Mouse (Mus musculus) ovary, adult 18-20 months (tissue): ENCODE measurements around the gene Pkp3.
"Not testable (repeated sequence)": the region's sequence is repeated elsewhere in the genome, so short reads cannot be mapped to it uniquely, and the experiment has no call there.

Source experiments
- DNase-seq: peaks from one replicate; pipeline ENCODE4 v3.0.0; 2022; ENCODE audit warnings: low spot score, mixed read lengths

Pkp3 gene

DNA sequence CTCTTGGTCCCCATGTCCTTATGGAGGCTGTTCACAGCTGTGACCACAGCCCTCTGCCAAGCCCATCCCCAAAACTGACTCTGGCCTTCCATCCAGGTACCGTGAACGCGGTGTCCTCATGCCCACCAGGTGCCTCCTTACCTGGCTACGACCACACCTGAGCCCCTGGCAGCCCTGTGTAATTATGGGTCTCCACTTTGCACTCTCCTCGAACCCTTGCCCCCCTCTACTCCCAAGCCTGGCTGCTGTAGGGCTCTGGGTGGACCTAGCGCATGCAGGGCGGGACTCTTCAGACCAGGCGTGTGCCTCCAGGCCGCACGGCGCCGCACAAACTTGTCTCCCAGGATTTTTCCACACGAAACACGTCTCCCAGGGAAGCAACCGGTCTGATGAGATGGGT is at the start of gene Pkp3:
Pkp3 (plus strand) TSS at position 378 of the 400 bp plus-strand sequence.
- DNase-seq: no peak

DNA sequence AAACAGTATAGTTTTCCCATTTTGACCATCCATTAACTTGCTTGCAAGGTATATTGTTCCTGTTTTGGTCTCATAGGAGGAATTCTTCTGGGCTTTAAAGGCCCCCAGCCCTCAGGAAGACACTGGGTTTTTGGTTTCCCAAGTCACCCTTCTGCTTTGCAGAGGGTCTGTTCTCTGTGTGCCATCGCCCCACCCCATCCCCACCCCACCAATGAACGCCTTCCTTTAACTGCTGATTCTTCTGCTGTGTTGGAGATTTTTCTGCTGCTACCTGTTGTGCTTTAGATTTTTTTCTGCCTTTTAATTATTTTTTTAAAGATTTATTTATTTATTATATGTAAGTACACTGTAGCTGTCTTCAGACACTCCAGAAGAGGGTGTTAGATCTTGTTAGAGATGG is 49.2 kb upstream of the Pkp3 start, which contains the start of gene Gm17387:
Gm17387 (plus strand) TSS at position 301 of the 400 bp plus-strand sequence.
- no peak for DNase-seq

DNA sequence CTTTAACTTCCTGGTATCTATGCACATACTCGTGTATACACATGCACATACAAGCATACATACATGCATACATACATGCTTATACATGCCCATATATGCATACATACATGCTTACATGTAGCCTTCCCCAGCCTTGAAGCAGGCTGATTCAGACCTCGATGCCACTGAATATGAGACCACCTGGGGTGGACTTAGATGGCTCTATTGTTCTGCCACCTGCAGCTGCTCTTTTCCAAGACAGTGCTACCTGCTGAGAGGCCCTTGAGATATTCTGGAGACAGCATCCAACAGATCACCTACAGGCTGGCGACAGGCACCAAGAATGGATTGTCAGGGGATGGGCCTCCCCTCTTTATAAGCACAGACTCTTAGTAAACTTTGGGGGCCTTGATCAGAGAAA is 47.6 kb upstream of the Pkp3 start:
- no peak for DNase-seq

DNA sequence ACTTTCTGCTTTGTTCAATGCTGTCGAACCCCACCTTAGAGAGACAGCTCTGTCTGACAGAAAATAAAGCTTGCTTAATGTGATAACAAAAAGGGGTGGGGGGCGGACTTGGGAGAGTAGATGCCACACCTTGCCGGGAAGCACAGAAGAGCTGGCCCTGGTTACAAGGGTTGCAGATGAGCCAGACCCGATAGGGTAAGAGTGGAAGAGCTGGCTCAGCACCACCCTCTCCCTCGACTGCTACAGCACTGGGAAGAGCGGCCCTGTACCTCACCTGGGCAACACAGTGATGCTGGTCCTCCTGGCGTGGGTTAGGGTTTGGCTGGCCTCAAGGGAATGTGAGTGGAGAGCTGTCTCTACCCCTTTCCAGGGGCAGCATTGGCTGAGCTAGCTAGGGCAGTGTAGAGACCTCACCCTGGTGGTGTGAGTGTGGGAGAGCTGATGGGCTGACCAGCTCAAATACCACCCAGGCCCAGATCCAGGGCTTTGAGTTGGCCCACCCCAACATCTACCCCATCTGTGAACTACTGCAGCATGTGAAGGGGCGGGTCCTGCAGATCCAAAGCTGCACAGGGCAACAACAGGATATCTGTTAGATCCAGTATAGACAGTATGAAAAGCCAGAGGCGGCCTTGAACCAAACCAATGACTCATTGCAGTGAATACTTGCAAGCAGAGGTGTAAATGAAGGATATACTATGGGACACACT is 45.4 kb upstream of the Pkp3 start:
- no peak for DNase-seq

DNA sequence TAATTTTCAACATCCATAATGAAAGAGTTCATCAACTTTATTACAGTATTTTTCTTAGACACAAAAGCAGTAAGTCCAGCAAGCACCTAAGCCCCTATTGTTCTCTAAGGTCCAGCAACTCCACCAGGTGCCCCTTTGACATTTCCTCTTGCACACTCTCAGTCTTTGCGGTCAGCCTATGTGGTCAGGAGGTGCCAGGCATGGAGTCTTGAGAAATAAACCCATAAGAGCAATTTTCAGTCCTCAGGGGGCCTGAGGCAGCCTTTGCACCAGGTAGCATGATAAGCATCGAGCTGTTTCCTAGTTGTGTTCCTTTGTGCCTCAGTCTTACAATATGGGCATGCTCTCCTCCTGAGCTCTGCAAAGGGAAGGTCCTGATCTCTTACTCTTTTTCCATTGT is 41.4 kb upstream of the Pkp3 start:
- not testable (repeated sequence) for DNase-seq

DNA sequence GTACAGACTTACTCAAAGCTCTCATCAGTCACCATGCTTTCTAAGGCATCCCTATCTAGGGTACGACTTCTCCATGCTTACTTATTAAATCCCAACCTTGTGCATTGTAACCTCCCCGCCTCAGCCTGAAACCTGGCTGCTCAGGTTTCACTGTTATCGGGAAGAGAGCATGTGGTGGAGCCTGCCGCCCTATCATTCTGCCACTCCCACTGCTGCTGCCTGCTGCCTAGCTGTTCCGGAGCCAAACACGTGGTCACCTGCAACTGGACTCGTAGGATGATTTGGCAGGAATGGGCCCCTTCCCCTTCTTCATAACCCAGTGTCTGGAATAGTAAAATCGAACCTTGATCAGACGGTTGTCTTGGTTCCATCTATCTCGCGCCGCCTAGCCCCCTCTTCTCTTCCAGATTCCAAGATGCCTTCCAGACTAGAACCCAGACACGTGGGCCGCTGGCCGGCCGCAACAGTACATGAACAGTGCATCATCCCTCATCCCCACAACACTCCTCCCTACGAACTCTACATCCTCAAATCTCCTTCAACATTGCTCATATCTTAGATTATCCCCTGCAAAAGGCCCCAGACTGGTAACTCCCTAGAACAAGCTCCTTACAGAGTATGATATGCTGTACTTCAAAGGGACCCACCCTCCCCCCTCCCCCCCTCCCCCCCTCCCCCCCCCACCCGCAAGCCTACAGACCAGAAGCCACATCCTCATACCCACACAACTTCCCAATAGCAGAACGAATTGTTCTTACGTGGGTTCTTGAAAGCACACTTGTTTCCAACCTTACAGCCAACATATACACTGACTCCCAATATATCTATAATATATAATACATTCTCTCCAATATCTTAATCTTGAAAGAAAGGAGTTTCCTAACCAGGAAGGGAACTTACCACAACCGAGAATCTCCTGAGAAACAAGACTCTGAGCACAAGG is 39.7 kb upstream of the Pkp3 start:
- no peak for DNase-seq

DNA sequence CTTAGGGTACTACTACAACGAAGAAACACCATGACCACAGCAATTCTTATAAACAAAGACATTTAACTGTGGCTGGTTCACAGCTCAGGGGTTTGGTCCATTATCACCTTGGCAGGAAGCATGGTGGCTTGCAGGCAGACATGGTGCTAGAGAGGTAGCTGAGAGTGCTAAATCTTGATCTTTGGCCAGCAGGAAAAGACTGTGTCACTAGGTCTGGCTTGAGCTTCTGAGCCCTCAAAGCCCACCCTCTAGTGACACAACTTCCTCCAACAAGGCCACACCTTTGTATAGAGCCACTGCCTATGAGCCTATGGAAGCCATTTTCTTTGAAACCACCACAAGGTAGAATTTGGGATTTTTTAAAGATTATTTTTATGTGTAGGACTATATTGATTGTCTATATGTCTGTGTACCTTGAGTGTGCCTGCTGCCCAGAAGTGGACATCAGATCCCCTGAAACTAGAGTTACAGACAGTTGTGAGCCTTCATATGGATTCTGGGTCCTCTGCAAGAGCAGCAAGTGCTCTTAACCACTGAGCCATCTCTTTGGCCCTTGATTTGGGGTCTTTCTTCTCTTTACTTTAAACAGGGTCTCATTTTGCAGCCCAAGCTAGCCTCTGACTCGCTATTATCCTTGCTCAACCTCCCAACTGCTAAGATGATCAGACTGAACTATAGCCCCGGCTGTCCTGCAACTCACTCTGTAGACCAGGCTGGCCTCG is 38.5 kb upstream of the Pkp3 start:
- no peak for DNase-seq

DNA sequence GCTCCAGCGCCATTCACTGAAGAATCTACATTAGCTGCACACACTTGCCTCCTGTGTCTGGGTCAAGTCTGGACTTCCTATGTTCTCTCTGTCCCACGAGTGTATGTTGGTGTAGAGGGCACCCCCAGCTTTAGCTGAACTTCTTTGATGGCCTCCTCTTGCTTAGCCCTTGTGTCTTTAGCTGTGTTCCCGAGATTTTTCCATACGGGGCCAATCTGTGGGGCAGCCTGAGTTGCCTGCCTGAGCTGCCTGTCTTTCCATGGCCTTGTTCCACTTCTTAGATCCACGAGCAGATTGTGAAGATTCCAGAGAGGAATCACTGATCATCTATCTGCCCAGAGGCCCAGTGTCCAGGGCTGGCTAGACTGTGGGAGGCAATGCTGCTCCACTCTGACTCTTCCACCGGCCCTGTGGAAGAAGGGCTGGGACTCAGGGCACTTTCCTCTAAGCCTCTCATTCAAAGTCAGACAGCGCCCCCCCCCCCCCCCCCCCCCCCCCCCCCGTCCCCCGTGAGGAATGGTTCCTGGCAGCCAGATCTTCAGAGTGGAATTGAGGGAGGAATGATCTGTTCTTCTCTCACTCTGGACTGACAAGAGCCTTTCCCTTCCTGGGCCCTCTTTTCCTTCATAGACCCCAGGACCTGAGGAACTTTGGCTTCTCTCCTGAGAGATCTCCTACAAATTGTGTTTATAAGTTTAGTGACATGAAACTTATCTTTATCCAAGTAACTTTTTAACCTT is 37.0 kb upstream of the Pkp3 start:
- no peak for DNase-seq

DNA sequence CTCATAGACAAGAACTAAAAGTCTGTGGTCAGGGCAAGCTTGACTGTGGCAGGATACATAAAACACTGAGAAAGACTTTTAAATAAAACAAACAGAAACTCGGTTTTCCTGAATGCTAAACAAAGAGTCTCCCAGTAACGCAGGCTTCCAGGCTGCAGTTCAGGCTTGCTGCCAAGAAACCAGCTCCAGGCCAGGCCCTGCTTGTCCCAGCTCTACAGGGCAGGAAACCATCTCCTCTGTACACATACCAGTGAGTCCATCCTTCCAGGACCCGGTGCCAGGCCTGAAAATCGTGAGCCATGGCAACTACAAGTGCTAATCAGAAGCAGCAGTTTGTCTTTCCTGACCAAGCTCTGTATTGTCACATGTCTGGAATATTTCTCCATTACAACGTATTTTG is 36.4 kb upstream of the Pkp3 start:
- DNase-seq: peak; percentile 72

DNA sequence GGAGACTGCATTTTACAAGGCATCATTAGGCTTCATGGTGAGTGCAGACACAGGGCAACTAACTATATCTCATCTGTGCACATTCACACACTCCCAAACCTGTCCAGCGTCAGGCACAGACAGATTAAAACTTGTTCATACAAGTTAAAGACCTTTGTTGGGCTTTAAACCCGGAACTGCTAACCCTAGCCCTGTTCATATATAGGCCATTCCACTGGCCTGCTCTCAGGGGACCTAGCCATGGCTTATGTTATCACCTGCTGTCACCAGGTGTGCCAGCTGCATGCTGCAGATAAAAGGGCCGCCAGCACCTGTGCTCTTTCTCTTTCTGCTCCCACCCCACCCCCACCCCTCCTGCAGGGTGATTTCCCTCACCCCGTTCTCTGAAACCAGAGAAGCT is 35.5 kb upstream of the Pkp3 start:
- DNase-seq: no peak

DNA sequence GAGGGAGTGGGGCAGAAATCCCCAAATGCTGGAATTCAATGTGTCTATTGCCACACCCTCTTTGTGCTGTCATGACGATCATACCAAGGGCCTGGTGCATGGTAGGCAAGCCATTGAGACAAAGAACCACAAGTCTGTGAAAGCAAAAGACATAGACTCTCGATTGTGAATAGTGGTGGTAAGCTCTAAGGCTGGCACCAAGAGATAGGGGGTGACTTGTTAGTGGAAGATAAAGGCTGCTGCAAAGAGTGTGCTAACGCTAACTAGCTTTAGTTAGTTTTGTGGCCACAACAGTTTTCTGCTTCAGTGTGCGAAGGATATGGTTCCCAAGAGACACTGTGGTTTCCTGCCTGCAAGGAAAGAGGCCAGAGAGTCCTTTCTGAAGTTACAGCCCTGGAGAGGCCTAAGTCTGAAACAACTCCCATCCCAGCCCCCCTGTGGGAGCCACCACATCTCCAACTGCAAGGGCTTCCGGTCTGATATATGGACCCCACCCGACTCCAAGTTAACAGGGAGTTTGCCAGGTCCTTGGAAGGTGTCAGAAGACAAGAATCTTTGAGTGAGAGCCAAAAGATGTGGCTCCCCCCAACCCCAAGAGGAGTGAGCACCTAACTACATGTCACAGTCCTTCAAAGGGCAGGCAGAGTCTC is 31.0 kb upstream of the Pkp3 start:
- DNase-seq: no peak

DNA sequence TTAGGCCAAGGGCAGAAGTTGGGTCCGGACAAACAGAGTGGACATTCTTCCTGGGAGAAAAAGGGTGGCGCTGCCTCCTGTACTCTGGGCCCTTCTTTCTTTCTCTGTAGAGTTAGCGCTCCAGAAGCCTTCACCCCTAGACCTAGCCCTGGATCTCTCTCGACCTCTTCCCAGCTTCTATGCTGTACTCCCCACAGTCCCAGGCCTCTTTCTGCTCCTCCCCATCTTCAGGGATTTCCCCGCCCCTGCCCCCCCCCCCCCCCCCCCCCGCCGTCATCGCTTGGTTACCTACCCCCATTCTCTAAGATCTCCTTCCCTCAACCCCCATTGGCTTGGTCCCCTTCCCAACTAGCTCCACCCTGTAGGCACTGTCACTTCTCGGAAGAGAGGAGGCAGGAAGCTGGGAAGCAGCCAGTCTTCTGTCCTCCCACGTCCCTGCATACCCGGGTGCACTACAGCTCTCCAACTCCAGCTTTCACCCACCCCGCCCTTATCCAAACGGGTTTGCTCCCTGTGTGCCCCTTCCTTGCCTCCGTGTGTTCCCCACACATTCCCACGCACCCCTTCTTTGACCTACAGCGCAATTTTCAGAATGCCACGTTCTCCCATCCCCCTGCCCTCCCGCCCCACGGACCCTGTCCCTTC is 30.3 kb upstream of the Pkp3 start:
- DNase-seq: peak; percentile 80

DNA sequence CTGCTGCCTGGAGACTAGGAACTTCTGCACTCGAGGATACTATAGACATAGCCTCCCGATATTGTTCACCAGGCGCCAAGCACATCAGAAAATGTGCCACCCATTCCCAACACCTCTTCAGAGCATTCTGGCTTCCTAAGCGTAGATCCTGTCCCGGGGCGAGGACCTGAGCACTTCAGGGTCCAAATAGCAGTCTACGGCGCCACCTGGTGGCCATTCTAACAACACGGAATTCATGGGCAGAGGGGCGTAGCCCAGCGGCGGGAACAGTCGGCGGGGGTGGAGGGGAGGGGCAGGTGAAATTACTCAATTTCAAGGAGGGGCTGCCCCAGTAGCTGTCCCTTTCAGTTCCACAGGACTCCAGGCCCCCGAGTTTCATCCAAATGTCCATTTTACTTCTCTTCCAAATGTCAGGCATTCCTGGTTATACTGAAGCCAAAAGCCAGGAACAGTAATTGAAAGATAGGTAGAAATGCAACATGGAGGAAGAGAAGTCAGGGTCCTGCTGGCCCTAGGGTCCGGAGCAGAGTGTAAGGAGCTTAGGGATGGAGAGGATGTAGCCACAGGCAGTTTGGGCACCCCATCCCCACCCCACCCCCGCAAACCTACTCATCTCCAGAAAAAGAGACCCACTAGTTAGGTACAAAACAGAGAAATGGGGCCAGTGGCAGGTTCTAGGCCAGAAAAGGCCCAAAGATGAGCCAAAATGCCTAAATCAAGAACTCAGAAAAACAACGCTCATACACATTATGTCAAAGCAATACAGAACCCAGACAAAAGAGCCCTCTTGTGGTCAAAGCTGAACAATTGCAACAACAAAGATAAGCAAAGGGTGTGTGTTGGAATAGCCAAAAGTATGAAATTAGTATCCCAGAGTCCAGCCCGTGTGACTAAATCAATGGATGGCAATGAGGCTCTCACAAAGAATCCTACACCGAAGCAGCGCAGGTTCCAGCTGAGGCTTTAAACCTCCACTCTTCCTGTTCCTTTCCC is 29.5 kb upstream of the Pkp3 start:
- peak; percentile 76 for DNase-seq

DNA sequence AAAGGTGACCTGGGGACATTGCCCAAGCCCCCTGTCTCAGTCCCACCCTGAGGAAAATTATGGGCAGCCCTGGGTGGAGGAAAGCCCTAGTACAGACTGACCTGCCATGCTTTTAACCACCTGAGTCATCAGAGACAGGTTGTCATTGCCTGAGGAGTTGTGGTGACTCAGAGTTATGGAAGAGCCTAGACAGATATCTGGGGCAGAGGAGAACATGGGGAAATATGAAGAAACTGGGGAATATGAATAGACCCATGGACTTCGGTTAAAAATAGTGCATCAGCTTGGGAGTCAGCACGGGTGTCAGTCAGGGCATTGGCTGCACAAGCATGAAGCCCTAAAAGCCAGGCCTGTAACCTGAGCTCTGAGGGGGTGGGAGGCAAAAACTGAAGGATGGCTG is 28.7 kb upstream of the Pkp3 start:
- DNase-seq: no peak

DNA sequence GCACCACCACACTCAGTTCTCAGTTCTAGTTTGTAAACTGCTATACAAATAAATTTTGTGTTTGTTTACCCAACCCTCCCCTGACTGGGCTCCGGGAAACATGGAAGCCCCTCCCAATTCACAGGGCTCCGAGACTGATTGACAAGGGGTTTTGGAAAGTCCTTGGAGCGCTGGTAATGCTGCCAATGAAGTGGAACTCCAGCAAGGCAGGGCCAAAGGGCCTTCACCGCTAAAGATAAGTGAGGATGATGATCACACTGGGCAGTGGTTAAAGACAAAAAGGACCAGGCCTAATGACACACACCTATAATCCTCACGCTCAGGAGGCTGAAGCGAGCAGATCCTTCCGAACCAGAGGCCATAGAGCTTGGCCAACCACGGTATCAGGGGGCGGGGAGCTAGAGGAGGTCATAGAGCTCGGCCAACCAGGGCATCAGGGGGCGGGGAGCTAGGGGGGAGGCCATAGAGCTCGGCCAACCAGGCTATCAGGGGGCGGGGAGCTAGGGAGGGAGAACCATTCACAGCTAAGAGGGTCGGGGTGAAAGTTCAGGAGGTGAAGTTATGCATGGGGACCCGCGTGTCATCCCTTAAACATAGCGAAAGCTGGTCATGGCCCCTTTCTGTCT is 26.8 kb upstream of the Pkp3 start:
- DNase-seq: no peak

DNA sequence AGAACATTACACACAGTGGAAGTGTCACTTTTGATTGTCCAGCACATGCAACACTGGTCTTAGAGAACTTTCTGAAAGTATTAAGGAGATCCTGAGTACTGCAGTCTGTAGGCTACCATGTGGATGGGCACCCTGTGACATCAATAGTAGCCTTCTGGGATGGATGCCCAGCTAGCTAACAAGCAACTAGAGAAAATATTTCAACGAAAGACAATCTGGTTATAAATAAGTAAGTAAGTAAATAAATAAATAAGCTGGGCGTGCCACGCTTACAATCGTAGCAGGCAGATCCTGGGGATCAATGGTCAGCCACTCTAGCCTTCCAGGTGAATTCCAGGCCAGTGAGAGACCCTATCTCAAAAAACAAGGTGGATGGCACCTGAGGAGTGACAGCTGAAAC is 26.0 kb upstream of the Pkp3 start:
- no peak for DNase-seq

DNA sequence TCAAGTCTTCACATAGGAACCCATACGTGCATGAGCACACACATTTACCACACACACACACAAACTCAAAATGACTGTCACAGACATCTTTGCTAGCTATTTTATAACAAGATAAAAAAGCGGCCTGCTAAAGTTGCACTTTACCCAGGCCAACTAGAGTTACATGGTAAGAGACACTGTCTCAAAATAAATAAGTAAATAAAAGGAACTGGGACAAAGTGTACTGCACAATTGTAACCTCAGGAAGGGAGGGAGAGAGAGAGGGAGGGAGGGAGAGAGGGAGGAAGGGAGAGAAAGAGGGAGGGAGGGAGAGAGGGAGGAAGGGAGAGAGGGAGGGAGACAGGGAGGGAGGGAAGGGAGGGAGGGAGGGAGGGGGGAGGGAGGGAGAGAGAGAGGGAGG is 25.6 kb upstream of the Pkp3 start:
- no peak for DNase-seq

DNA sequence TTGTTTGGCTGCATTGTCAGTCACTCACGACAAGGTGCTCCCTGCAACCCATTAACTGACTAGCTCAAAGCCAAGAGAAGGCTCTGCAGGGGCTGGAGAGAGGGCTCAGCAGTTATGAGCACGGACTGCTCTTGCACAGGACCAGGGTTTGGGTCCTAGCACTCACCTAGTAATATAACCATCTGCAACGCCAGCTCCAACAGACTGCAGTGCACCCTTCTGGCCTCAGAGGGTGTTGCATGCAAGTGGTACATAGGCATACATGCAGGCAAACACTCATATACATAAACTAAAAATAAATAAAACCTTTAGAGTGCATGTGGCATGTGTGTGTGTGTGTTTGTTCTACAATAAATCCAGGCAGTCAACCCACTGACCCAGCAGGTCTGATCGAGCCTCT is 22.2 kb upstream of the Pkp3 start:
- no peak for DNase-seq

DNA sequence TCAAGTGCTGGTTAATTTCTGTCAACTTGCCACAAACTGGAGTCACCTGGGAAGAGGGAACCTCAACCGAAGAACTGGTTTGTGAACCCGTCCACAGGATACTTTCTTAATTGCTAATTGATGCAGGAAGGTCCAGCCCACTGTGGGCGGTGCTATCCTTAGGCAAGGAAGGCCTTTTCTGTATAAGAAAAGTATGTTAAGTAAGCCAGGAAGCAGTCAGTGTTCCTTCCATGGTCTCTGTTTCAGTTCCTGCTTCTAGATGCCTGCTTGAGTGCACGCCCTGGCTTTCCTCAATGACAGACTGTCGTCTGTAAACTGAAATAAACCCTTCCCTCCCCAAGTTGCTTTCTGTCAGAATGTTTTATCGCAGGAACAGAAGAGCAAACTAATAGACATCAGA is 21.0 kb upstream of the Pkp3 start:
- DNase-seq: no peak
